Mouse (Mus musculus): ENCODE data around the gene Vmn1r93. TPM values are rescaled to one million over a fixed set of nuclear protein-coding genes. Genes with fewer than 3 reads are reported as not detected.
"Not testable (repeated sequence)": the region's sequence is repeated elsewhere in the genome, so short reads cannot be mapped to it uniquely, and the experiment has no call there.

The Vmn1r93 gene
- polyA plus RNA-seq (2012; rRNA removed), result not detected in 2 replicates

- not testable (repeated sequence) for H3K27ac ChIP-seq (ENCODE audit: insufficient read depth, low read length); H3K4me1 ChIP-seq (ENCODE audit: control insufficient read depth, insufficient read depth, insufficient read length); H3K36me3 ChIP-seq (ENCODE audit: control insufficient read depth, insufficient read depth, low read length); H3K4me3 ChIP-seq (ENCODE audit: extremely low read depth, insufficient read depth, insufficient read length); DNase-seq (ENCODE audit: low read depth in 1 of 2, low spot score in 2 of 2); H3K27me3 ChIP-seq (ENCODE audit: control insufficient read depth, insufficient read depth, low read length)
- no CpG with 5 or more reads among the region's 5 CpGs for WGBS
Measured at GRCm38 (mm10) chr7:20138988-20139387, at the start of gene Vmn1r93. Gene Vmn1r93, minus strand, starts transcription at chr7:20139088.

GRCm38 (mm10) chr7:20168277-20168676 is 29.4 kb upstream of the Vmn1r93 start, which contains the start of gene Vmn1r94:
Gene Vmn1r94, minus strand, starts transcription at chr7:20168377.
- not testable (repeated sequence) for H3K36me3 ChIP-seq (ENCODE audit: control insufficient read depth, insufficient read depth, low read length); H3K4me1 ChIP-seq (ENCODE audit: control insufficient read depth, insufficient read depth, insufficient read length); DNase-seq (ENCODE audit: low read depth in 1 of 2, low spot score in 2 of 2); H3K27ac ChIP-seq (ENCODE audit: insufficient read depth, low read length); H3K27me3 ChIP-seq (ENCODE audit: control insufficient read depth, insufficient read depth, low read length); H3K4me3 ChIP-seq (ENCODE audit: extremely low read depth, insufficient read depth, insufficient read length)
- no CpG with 5 or more reads among the region's 3 CpGs for WGBS

GRCm38 (mm10) chr7:20122479-20122878 is 16.4 kb downstream of the Vmn1r93 start, which contains the start of gene Gm16442:
Gene Gm16442, minus strand, starts transcription at chr7:20122579.
- DNase-seq (ENCODE audit: low read depth in 1 of 2, low spot score in 2 of 2); H3K27ac ChIP-seq (ENCODE audit: insufficient read depth, low read length); H3K27me3 ChIP-seq (ENCODE audit: control insufficient read depth, insufficient read depth, low read length); H3K4me1 ChIP-seq (ENCODE audit: control insufficient read depth, insufficient read depth, insufficient read length); H3K36me3 ChIP-seq (ENCODE audit: control insufficient read depth, insufficient read depth, low read length); H3K4me3 ChIP-seq (ENCODE audit: extremely low read depth, insufficient read depth, insufficient read length): not testable (repeated sequence)
- no CpG with 5 or more reads among the region's 2 CpGs for WGBS

- not testable (repeated sequence) for DNase-seq (ENCODE audit: low read depth in 1 of 2, low spot score in 2 of 2); H3K4me3 ChIP-seq (ENCODE audit: extremely low read depth, insufficient read depth, insufficient read length); H3K27me3 ChIP-seq (ENCODE audit: control insufficient read depth, insufficient read depth, low read length); H3K4me1 ChIP-seq (ENCODE audit: control insufficient read depth, insufficient read depth, insufficient read length); H3K27ac ChIP-seq (ENCODE audit: insufficient read depth, low read length); H3K36me3 ChIP-seq (ENCODE audit: control insufficient read depth, insufficient read depth, low read length)
- WGBS, result 80% methylated on average over 5 of the region's 5 CpGs
Measured at GRCm38 (mm10) chr7:20099380-20099779, 39.5 kb downstream of the Vmn1r93 start, which contains the start of gene Vmn1r91. Gene Vmn1r91, plus strand, starts transcription at chr7:20099680.

Other genes starting within 250 kb of the Vmn1r93 start
- gene Pvr, start 217.9 kb downstream of the Vmn1r93 start, polyA plus RNA-seq (2012; rRNA removed), result 6.6 and 8.0 TPM in 2 replicates
- gene Igsf23, start 188.3 kb downstream of the Vmn1r93 start, polyA plus RNA-seq (2012; rRNA removed), result 1.2 and 3.9 TPM in 2 replicates
- not detected in 2 replicates for gene Ceacam20, start 173.7 kb downstream of the Vmn1r93 start, polyA plus RNA-seq (2012; rRNA removed)
- gene Nlrp9b, start 147.6 kb downstream of the Vmn1r93 start, polyA plus RNA-seq (2012; rRNA removed), result not detected in 2 replicates
- not detected in 2 replicates for gene Vmn1r91, start 39.4 kb downstream of the Vmn1r93 start, polyA plus RNA-seq (2012; rRNA removed)
- gene Gm16442, start 16.5 kb downstream of the Vmn1r93 start, polyA plus RNA-seq (2012; rRNA removed), result not detected in 2 replicates
- gene Vmn1r94, start 29.3 kb upstream of the Vmn1r93 start, polyA plus RNA-seq (2012; rRNA removed), result not detected in 2 replicates
- gene Vmn1r95, start 54.6 kb upstream of the Vmn1r93 start, polyA plus RNA-seq (2012; rRNA removed), result not detected in 2 replicates
- gene Gm6164, start 66.5 kb upstream of the Vmn1r93 start, polyA plus RNA-seq (2012; rRNA removed), result not detected in 2 replicates
- gene Gm4498, start 94.7 kb upstream of the Vmn1r93 start, polyA plus RNA-seq (2012; rRNA removed), result not detected in 2 replicates
- gene Gm5890, start 123.7 kb upstream of the Vmn1r93 start, polyA plus RNA-seq (2012; rRNA removed), result not detected in 2 replicates
- not detected in 2 replicates for gene Gm4133, start 195.0 kb upstream of the Vmn1r93 start, polyA plus RNA-seq (2012; rRNA removed)
- gene Gm5728, start 236.3 kb upstream of the Vmn1r93 start, polyA plus RNA-seq (2012; rRNA removed), result not detected in 2 replicates